Mouse (Mus musculus): ENCODE results near the gene Hoxb7. TPM values are rescaled to one million over a fixed set of nuclear protein-coding genes. Genes with fewer than 3 reads are reported as not detected.

Hoxb7 gene
- polyA plus RNA-seq, 1 experiment from 2014 or later: not detected

- no peak overlapping the region for H3K4me2 ChIP-seq (ENCODE audit: low read length)
- H3K4me1 ChIP-seq (ENCODE audit: control insufficient read depth in 2 of 2, insufficient read depth in 2 of 2, low read length in 2 of 2): no peaks in the 10 kb centered on the region; a peak in 1 of 4 replicates
- ATAC-seq (ENCODE audit: insufficient number of reproducible peaks, insufficient read depth, low FRiP score, low read depth): no peak
- peaks cover 97% of the 10 kb centered on the region for H3K27me3 ChIP-seq (ENCODE audit: control insufficient read depth, insufficient read depth, low read length)
- H3K9ac ChIP-seq (ENCODE audit: low read length): no peak overlapping the region
- H3K9me3 ChIP-seq (ENCODE audit: control insufficient read depth, low read length): no peaks in the 10 kb centered on the region
- 5% methylated on average over 14 of the region's 14 CpGs for WGBS
- H3K36me3 ChIP-seq (ENCODE audit: control insufficient read depth, insufficient read depth, low read length): no peaks in the 10 kb centered on the region
- H3K27ac ChIP-seq (replicated peaks in 1 of 2; ENCODE audit: control insufficient read depth in 1 of 2, insufficient read depth in 1 of 2, low read depth in 2 of 2, low read length in 2 of 2): no peak overlapping the region
- no peak overlapping the region for H3K4me3 ChIP-seq (ENCODE audit: control insufficient read depth in 1 of 2, insufficient read depth in 1 of 2, low read depth in 1 of 2, low read length in 2 of 2)
Measured at GRCm38 (mm10) chr11:96255996-96256445, 30.4 kb upstream of the Hoxb7 start.

GRCm38 (mm10) chr11:96257141-96257540, 29.3 kb upstream of the Hoxb7 start:
- Histone ChIP-seq H3K27ac (replicated peaks in 1 of 2; ENCODE audit: control insufficient read depth in 1 of 2, insufficient read depth in 1 of 2, low read depth in 2 of 2, low read length in 2 of 2) (no peak overlapping the region), H3K4me1 (ENCODE audit: control insufficient read depth in 2 of 2, insufficient read depth in 2 of 2, low read length in 2 of 2) (no peaks in the 10 kb centered on the region), H3K4me2 (ENCODE audit: low read length) (no peak overlapping the region), H3K36me3 (ENCODE audit: control insufficient read depth, insufficient read depth, low read length) (no peaks in the 10 kb centered on the region), H3K9me3 (ENCODE audit: control insufficient read depth, low read length) (no peaks in the 10 kb centered on the region), H3K27me3 (ENCODE audit: control insufficient read depth, insufficient read depth, low read length) (peaks cover 98% of the 10 kb centered on the region), H3K9ac (ENCODE audit: low read length) (no peak overlapping the region), H3K4me3 (ENCODE audit: control insufficient read depth in 1 of 2, insufficient read depth in 1 of 2, low read depth in 1 of 2, low read length in 2 of 2) (no peak overlapping the region)
- no peak for ATAC-seq (ENCODE audit: insufficient number of reproducible peaks, insufficient read depth, low FRiP score, low read depth)
- whole genome bisulfite sequencing: 30% methylated on average over 2 of the region's 2 CpGs

DNA sequence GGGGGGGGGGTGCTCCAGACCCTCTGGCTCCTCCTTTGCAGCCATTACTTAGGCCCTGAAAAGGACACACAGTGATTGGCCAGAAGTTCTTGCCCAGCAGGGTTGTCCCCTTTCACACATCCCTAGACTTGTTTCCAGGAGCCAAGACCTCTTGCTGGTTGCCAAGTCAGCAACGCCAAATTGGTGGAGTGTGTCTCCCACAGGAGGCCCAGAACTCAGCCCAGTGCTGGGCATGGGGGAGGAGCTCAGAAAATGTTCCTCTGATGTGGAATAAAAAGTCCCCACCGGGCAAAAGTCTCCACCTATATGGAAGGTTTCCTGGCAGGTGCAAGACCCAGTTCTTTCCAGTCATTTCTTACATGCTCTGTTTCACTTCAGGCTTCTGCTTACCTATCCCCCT, 27.4 kb upstream of the Hoxb7 start:
- H3K36me3 ChIP-seq (ENCODE audit: control insufficient read depth, insufficient read depth, low read length): no peaks in the 10 kb centered on the region
- peaks cover 98% of the 10 kb centered on the region for H3K27me3 ChIP-seq (ENCODE audit: control insufficient read depth, insufficient read depth, low read length)
- no peak overlapping the region for H3K4me2 ChIP-seq (ENCODE audit: low read length)
- no peak overlapping the region for H3K4me3 ChIP-seq (ENCODE audit: control insufficient read depth in 1 of 2, insufficient read depth in 1 of 2, low read depth in 1 of 2, low read length in 2 of 2)
- WGBS: 0% methylated on average over 2 of the region's 2 CpGs
- ATAC-seq (ENCODE audit: insufficient number of reproducible peaks, insufficient read depth, low FRiP score, low read depth): no peak
- H3K9ac ChIP-seq (ENCODE audit: low read length): no peak overlapping the region
- H3K27ac ChIP-seq (replicated peaks in 1 of 2; ENCODE audit: control insufficient read depth in 1 of 2, insufficient read depth in 1 of 2, low read depth in 2 of 2, low read length in 2 of 2): no peak overlapping the region
- H3K4me1 ChIP-seq (ENCODE audit: control insufficient read depth in 2 of 2, insufficient read depth in 2 of 2, low read length in 2 of 2): no peaks in the 10 kb centered on the region
- no peaks in the 10 kb centered on the region for H3K9me3 ChIP-seq (ENCODE audit: control insufficient read depth, low read length)

DNA sequence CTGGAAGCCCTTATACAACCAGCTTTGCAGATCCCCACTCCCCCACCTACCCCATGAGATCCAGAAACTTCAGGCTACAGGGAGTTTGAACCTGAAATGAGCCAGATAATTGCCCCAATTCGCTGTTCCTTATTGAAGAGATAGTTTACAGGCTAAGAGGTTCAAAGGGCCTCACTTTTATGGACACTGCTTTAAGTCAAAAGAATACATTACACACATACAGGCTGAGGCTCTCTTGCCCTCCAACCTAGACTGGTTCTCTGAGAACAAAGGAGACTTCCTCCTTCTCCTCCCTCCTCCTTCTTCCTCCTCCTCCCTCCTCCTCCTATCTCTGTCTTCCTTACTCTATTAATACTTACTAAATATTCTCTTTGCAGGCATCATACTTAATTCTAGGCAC, 26.9 kb upstream of the Hoxb7 start:
- Histone ChIP-seq H3K4me3 (ENCODE audit: control insufficient read depth in 1 of 2, insufficient read depth in 1 of 2, low read depth in 1 of 2, low read length in 2 of 2) (no peak overlapping the region), H3K27me3 (ENCODE audit: control insufficient read depth, insufficient read depth, low read length) (peaks cover 98% of the 10 kb centered on the region), H3K9ac (ENCODE audit: low read length) (no peak overlapping the region), H3K36me3 (ENCODE audit: control insufficient read depth, insufficient read depth, low read length) (no peaks in the 10 kb centered on the region), H3K9me3 (ENCODE audit: control insufficient read depth, low read length) (no peaks in the 10 kb centered on the region), H3K4me1 (ENCODE audit: control insufficient read depth in 2 of 2, insufficient read depth in 2 of 2, low read length in 2 of 2) (no peaks in the 10 kb centered on the region), H3K4me2 (ENCODE audit: low read length) (no peak overlapping the region), H3K27ac (replicated peaks in 1 of 2; ENCODE audit: control insufficient read depth in 1 of 2, insufficient read depth in 1 of 2, low read depth in 2 of 2, low read length in 2 of 2) (no peak overlapping the region)
- whole genome bisulfite sequencing: 4% methylated on average over 1 of the region's 1 CpGs
- no peak for ATAC-seq (ENCODE audit: insufficient number of reproducible peaks, insufficient read depth, low FRiP score, low read depth)

GRCm38 (mm10) chr11:96260310-96260970, 26.0 kb upstream of the Hoxb7 start:
- Histone ChIP-seq H3K4me1 (ENCODE audit: control insufficient read depth in 2 of 2, insufficient read depth in 2 of 2, low read length in 2 of 2) (no peaks in the 10 kb centered on the region), H3K27ac (replicated peaks in 1 of 2; ENCODE audit: control insufficient read depth in 1 of 2, insufficient read depth in 1 of 2, low read depth in 2 of 2, low read length in 2 of 2) (no peak overlapping the region), H3K4me3 (ENCODE audit: control insufficient read depth in 1 of 2, insufficient read depth in 1 of 2, low read depth in 1 of 2, low read length in 2 of 2) (no peak overlapping the region), H3K9ac (ENCODE audit: low read length) (no peak overlapping the region), H3K36me3 (ENCODE audit: control insufficient read depth, insufficient read depth, low read length) (no peaks in the 10 kb centered on the region), H3K4me2 (ENCODE audit: low read length) (no peak overlapping the region), H3K9me3 (ENCODE audit: control insufficient read depth, low read length) (no peaks in the 10 kb centered on the region), H3K27me3 (ENCODE audit: control insufficient read depth, insufficient read depth, low read length) (peaks cover 97% of the 10 kb centered on the region)
- 2% methylated on average over 23 of the region's 23 CpGs for WGBS
- no peak for ATAC-seq (ENCODE audit: insufficient number of reproducible peaks, insufficient read depth, low FRiP score, low read depth)

GRCm38 (mm10) chr11:96261323-96261890, 25.0 kb upstream of the Hoxb7 start:
- Histone ChIP-seq H3K9ac (ENCODE audit: low read length) (no peak overlapping the region), H3K27ac (replicated peaks in 1 of 2; ENCODE audit: control insufficient read depth in 1 of 2, insufficient read depth in 1 of 2, low read depth in 2 of 2, low read length in 2 of 2) (no peak overlapping the region), H3K4me1 (ENCODE audit: control insufficient read depth in 2 of 2, insufficient read depth in 2 of 2, low read length in 2 of 2) (no peaks in the 10 kb centered on the region), H3K36me3 (ENCODE audit: control insufficient read depth, insufficient read depth, low read length) (no peaks in the 10 kb centered on the region), H3K9me3 (ENCODE audit: control insufficient read depth, low read length) (no peaks in the 10 kb centered on the region), H3K4me2 (ENCODE audit: low read length) (no peak overlapping the region), H3K27me3 (ENCODE audit: control insufficient read depth, insufficient read depth, low read length) (peaks cover 97% of the 10 kb centered on the region), H3K4me3 (ENCODE audit: control insufficient read depth in 1 of 2, insufficient read depth in 1 of 2, low read depth in 1 of 2, low read length in 2 of 2) (no peak overlapping the region)
- no peak for ATAC-seq (ENCODE audit: insufficient number of reproducible peaks, insufficient read depth, low FRiP score, low read depth)
- WGBS: 3% methylated on average over 24 of the region's 24 CpGs

GRCm38 (mm10) chr11:96262262-96262830, 24.1 kb upstream of the Hoxb7 start:
- WGBS: 5% methylated on average over 6 of the region's 6 CpGs

More at GRCm38 (mm10) chr11:96262262-96262830, 24.1 kb upstream of the Hoxb7 start:
- ATAC-seq (ENCODE audit: insufficient number of reproducible peaks, insufficient read depth, low FRiP score, low read depth): no peak
- no peak overlapping the region for H3K4me2 ChIP-seq (ENCODE audit: low read length)
- H3K4me3 ChIP-seq (ENCODE audit: control insufficient read depth in 1 of 2, insufficient read depth in 1 of 2, low read depth in 1 of 2, low read length in 2 of 2): no peak overlapping the region
- no peak overlapping the region for H3K9ac ChIP-seq (ENCODE audit: low read length)
- H3K27ac ChIP-seq (replicated peaks in 1 of 2; ENCODE audit: control insufficient read depth in 1 of 2, insufficient read depth in 1 of 2, low read depth in 2 of 2, low read length in 2 of 2): no peak overlapping the region
- H3K27me3 ChIP-seq (ENCODE audit: control insufficient read depth, insufficient read depth, low read length): peaks cover 98% of the 10 kb centered on the region
- H3K9me3 ChIP-seq (ENCODE audit: control insufficient read depth, low read length): no peaks in the 10 kb centered on the region
- no peaks in the 10 kb centered on the region for H3K4me1 ChIP-seq (ENCODE audit: control insufficient read depth in 2 of 2, insufficient read depth in 2 of 2, low read length in 2 of 2)
- H3K36me3 ChIP-seq (ENCODE audit: control insufficient read depth, insufficient read depth, low read length): no peaks in the 10 kb centered on the region

All from heart, embryonic 14.5 days (tissue).